Mouse (Mus musculus) spleen, adult 2 months (tissue): ENCODE data around the gene Pknox2. TPM values are rescaled to one million over a fixed set of nuclear protein-coding genes. Genes with fewer than 3 reads are reported as not detected.

Experiments
- DNase-seq, 2 experiments: peaks; one replicate each; pipeline versions ENCODE4 v3.0.0 to v3.0.0-alpha.2; 2012 to 2021; ENCODE audit warnings: low spot score in 2 of 2, low read depth in 1 of 2
- H3K27ac ChIP-seq: fragments of 200-500 bp; 2 replicates; pipeline ENCODE4 v1.5.1; 2012; ENCODE audit warnings: low read length, inconsistent platforms; ENCODE audit not compliant: insufficient read depth
- H3K27me3 ChIP-seq: fragments of 200-500 bp; 2 replicates; pipeline ENCODE4 v1.6.1; 2012; ENCODE audit warnings: mild to moderate bottlenecking, moderate library complexity, low read length, inconsistent platforms; ENCODE audit not compliant: control insufficient read depth, insufficient read depth
- H3K36me3 ChIP-seq: fragments of 200-500 bp; 2 replicates; pipeline ENCODE4 v1.6.1; 2012; ENCODE audit warnings: mild to moderate bottlenecking, low read length, inconsistent platforms; ENCODE audit not compliant: control insufficient read depth, insufficient read depth
- H3K4me1 ChIP-seq: fragments of 200-500 bp; 2 replicates; pipeline ENCODE4 v1.6.1; 2011; ENCODE audit warnings: inconsistent platforms; ENCODE audit not compliant: control insufficient read depth, insufficient read depth, insufficient read length
- H3K4me3 ChIP-seq: fragments of 200-500 bp; 2 replicates; pipeline ENCODE4 v1.5.1; 2011; ENCODE audit warnings: mild to moderate bottlenecking, inconsistent platforms; ENCODE audit not compliant: insufficient read depth, insufficient read length; ENCODE audit errors: extremely low read depth
- CTCF ChIP-seq: fragments of 200-500 bp; IDR thresholded peaks from 2 replicates; pipeline ENCODE4 v1.5.1; 2011; ENCODE audit warnings: mild to moderate bottlenecking, inconsistent platforms; ENCODE audit not compliant: insufficient read depth, insufficient read length, insufficient replicate concordance; ENCODE audit errors: extremely low read depth
- POLR2A ChIP-seq: fragments of 200-500 bp; IDR thresholded peaks from 2 replicates; pipeline ENCODE4 v1.6.1; 2011; ENCODE audit warnings: low read depth, low read length, inconsistent platforms
- WGBS: fragments of 180-500 bp; shearing (Covaris S2); methylation state at CpG from one replicate; pipeline ENCODE4 v1.1.7; 2018; 5-methylcytosine and 5-hydroxymethylcytosine counted together
- polyA plus RNA-seq: library from polyadenylated mRNA; depleted of rRNA; stranded (reverse); fragments of >200 nt; gene quantifications from 2 replicates; pipeline ENCODE4 v1.2.3, GENCODE M21; 2012; rRNA removed

Gene Pknox2
- polyA plus RNA-seq, 1 experiment: 2.9 TPM

GRCm38 (mm10) chr9:36858677-36859076, 288.5 kb downstream of the Pknox2 start:
- TF ChIP-seq POLR2A (no peak), CTCF (no peak)
- Histone ChIP-seq H3K27ac (no peak overlapping the region), H3K36me3 (no peaks in the 10 kb centered on the region), H3K27me3 (no peaks in the 10 kb centered on the region), H3K4me3 (no peak overlapping the region), H3K4me1 (no peaks in the 10 kb centered on the region)
- no peak for DNase-seq
- 61% methylated on average over 4 of the region's 4 CpGs for WGBS

DNA sequence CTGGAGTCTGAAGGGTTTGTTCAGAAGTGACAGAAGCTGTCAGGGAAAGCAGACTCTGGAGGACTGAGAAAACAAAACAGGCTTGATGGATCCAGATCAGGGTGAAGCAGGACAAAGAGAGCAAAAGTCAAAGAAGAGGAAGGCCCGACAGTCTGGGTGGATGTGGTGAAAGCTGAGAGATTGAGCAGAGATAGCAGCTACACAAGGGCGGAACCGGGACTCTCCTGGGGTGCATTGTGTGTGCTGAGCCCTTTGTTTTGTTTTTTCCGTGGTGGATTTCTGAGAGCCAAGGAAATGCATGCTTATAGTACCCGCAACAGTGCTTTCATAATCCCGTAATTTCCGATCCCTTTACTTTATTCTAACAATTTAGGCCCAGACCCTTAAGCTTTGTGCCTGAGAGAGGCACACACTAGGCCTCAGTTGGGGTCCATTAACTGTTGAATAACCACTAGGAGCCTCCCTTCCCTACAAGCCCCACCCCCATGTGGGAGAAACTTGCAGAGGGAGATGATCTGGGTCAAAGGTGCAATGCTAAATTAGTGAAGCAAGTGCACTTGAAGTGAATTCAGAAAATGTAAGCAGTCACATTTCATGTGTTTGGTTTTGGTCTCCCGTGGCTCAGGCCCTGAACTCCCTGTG, 289.6 kb downstream of the Pknox2 start:
- no peaks in the 10 kb centered on the region for H3K27me3 ChIP-seq
- 61% methylated on average over 8 of the region's 8 CpGs for whole genome bisulfite sequencing
- H3K36me3 ChIP-seq: no peaks in the 10 kb centered on the region
- no peak for DNase-seq
- H3K4me1 ChIP-seq: no peaks in the 10 kb centered on the region
- H3K4me3 ChIP-seq: no peak overlapping the region
- TF ChIP-seq CTCF (no peak), POLR2A (no peak)
- no peak overlapping the region for H3K27ac ChIP-seq

DNA sequence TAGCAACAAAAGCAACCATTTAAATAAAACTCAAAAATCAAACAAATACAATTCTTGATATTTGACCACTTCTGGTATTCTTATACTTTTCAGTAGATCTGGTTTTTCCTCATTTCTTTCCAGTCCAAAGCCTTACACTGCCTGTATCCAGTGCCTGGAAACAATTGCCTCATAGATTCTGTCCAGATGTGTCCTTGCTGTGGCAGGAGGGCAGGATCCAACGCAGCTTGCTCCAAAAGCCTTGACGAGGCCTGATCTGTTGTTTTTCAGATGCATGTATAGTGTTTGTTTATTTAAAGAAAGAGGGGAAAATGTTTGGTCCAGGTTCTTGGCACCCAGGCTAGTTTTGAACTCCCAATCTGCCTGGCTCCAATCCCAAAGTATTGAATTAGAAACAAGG, 290.9 kb downstream of the Pknox2 start:
- no peaks in the 10 kb centered on the region for H3K4me1 ChIP-seq
- H3K27ac ChIP-seq: no peak overlapping the region
- DNase-seq: no peak
- no peak for TF ChIP-seq CTCF
- no peak for TF ChIP-seq POLR2A
- WGBS: 80% methylated on average over 2 of the region's 2 CpGs
- H3K36me3 ChIP-seq: no peaks in the 10 kb centered on the region
- no peak overlapping the region for H3K4me3 ChIP-seq
- no peaks in the 10 kb centered on the region for H3K27me3 ChIP-seq

DNA sequence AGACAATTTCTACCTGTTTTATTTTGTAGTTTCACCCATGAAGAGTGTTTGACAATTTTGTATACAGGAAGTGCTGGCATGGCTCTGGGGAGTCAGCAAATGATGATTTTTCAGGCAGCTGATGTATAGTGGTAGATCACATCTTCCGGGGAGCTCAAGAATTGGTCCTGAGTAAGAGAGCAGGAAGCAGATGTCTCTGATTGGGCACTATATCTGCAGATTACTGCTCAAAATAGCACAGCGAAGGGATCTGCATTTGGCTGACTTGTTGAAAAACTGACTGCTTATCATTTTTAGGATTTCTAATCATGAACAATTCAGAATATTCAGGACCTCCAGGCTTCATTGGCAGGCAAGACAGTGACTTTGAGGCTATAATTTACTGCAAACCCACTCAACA, 295.0 kb downstream of the Pknox2 start:
- H3K36me3 ChIP-seq: no peaks in the 10 kb centered on the region
- no peak for DNase-seq
- 72% methylated on average over 2 of the region's 2 CpGs for WGBS
- no peak overlapping the region for H3K27ac ChIP-seq
- no peaks in the 10 kb centered on the region for H3K27me3 ChIP-seq
- H3K4me3 ChIP-seq: no peak overlapping the region
- H3K4me1 ChIP-seq: no peaks in the 10 kb centered on the region
- TF ChIP-seq CTCF: no peak
- no peak for TF ChIP-seq POLR2A

DNA sequence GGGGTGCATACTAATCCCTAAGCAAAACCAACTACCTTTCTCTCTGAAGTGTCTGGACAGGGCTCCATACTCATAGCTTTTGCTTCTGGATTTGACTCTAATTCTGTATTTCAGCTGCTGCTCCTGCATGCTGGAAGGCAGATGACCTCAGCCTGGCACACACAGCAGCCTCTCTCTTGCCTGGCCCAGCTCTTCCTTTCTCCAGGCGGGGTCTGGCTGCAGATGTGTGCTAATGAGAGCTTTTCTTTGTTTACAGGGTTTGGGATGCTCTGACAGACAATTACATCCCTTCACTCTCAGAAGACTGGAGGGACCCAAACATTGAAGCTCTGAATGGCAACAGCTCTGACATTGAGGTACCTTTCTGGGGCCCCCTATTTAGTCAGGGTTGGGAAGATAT, 297.1 kb downstream of the Pknox2 start:
- TF ChIP-seq CTCF: no peak
- no peak for TF ChIP-seq POLR2A
- 88% methylated on average over 1 of the region's 1 CpGs for WGBS
- H3K36me3 ChIP-seq: no peaks in the 10 kb centered on the region
- no peaks in the 10 kb centered on the region for H3K27me3 ChIP-seq
- H3K27ac ChIP-seq: no peak overlapping the region
- H3K4me1 ChIP-seq: no peaks in the 10 kb centered on the region
- H3K4me3 ChIP-seq: no peak overlapping the region
- DNase-seq: no peak

GRCm38 (mm10) chr9:36848661-36849060, 298.5 kb downstream of the Pknox2 start:
- Histone ChIP-seq H3K27me3 (no peaks in the 10 kb centered on the region), H3K36me3 (no peaks in the 10 kb centered on the region), H3K4me1 (no peaks in the 10 kb centered on the region), H3K27ac (no peak overlapping the region), H3K4me3 (no peak overlapping the region)
- TF ChIP-seq POLR2A (no peak), CTCF (no peak)
- no peak for DNase-seq
- WGBS: 81% methylated on average over 2 of the region's 2 CpGs

- Histone ChIP-seq H3K4me1 (no peaks in the 10 kb centered on the region), H3K4me3 (no peak overlapping the region), H3K36me3 (no peaks in the 10 kb centered on the region), H3K27ac (no peak overlapping the region), H3K27me3 (no peaks in the 10 kb centered on the region)
- WGBS: 64% methylated on average over 4 of the region's 4 CpGs
- TF ChIP-seq CTCF (no peak), POLR2A (no peak)
- no peak for DNase-seq
These were observed 300.9 kb downstream of the Pknox2 start for GRCm38 (mm10) chr9:36846346-36846745.

Other genes with a start within 250 kb of the Pknox2 start
- gene Tmem218, start 60.8 kb upstream of the Pknox2 start, polyA plus RNA-seq: 0.65 and 0.95 TPM in 2 replicates
- 15.6 and 17.9 TPM in 2 replicates for gene Slc37a2, start 108.3 kb upstream of the Pknox2 start, polyA plus RNA-seq
- 1.4 and 3.2 TPM in 2 replicates for gene Ccdc15, start 201.0 kb upstream of the Pknox2 start, polyA plus RNA-seq
- gene Hepacam, start 219.9 kb upstream of the Pknox2 start, polyA plus RNA-seq: 0.04 TPM in 1 of 2 replicates, not detected in the other